Mouse (Mus musculus): ENCODE data around the gene Cfap221. TPM values are rescaled to one million over a fixed set of nuclear protein-coding genes. Genes with fewer than 3 reads are reported as not detected.

The Cfap221 gene
- total and polyA plus RNA-seq, 3 experiments: not detected

DNA sequence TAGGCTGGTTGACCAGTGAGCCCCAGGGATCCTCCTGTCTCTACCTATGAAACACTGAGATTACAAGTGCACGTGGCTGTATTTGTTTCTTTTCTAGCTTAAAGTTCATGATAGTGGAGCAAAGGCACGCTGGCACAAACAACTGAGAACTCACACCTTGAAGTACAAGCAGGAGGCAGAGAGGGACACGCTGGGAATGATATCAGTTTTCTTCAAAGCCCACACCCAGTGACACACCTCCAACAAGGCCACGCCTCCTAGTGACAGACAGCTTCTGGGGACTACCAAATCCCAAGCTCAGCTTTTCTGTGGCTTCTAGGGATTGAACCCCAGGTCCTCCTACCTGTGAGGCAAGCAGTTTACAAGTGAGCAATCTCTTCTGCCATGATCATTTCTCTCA, 23.9 kb downstream of the Cfap221 start:
- Histone ChIP-seq H3K27me3 (replicated peaks) (no peaks in the 10 kb centered on the region), H3K9me3 (replicated peaks; ENCODE audit: low read length) (no peaks in the 10 kb centered on the region), H3K4me2 (ENCODE audit: insufficient read depth, low read depth, poor library complexity, severe bottlenecking) (no peak overlapping the region), H3K79me2 (replicated peaks; ENCODE audit: control insufficient read depth, extremely low read depth, insufficient read depth, poor library complexity, severe bottlenecking) (no peaks in the 10 kb centered on the region), H3K36me3 (replicated peaks in 1 of 2; ENCODE audit: control insufficient read depth in 1 of 2, insufficient read depth in 1 of 2, low read length in 1 of 2) (no peaks in the 10 kb centered on the region), H3K27ac (ENCODE audit: insufficient read depth, low read depth) (no peak overlapping the region), H3K9ac (ENCODE audit: insufficient read depth, low read depth) (no peak overlapping the region), H3K4me3 (replicated peaks in 1 of 3; ENCODE audit: low read depth in 2 of 3, low read length in 2 of 3, poor library complexity in 1 of 3) (no peak overlapping the region), H3K4me1 (ENCODE audit: control insufficient read depth in 1 of 2, insufficient read depth in 2 of 2) (no peaks in the 10 kb centered on the region)
- TF ChIP-seq JUND (conservative IDR thresholded peaks at IDR 0.05; ENCODE audit: low read depth, low read length): no peak
- TF ChIP-seq SMC3 (IDR thresholded peaks at IDR 0.05; ENCODE audit: low read depth, low read length): no peak
- no peak for TF ChIP-seq BHLHE40 (IDR thresholded peaks at IDR 0.05; ENCODE audit: low read depth, low read length)
- TF ChIP-seq IRF4 (IDR thresholded peaks at IDR 0.05; ENCODE audit: low read depth, low read length): no peak
- TF ChIP-seq GABPA (IDR thresholded peaks at IDR 0.05; ENCODE audit: insufficient replicate concordance, low read depth, low read length): no peak
- no peak for TF ChIP-seq ZNF384 (IDR thresholded peaks at IDR 0.05; ENCODE audit: low read depth, low read length)
- no peak for TF ChIP-seq MEF2A (IDR thresholded peaks at IDR 0.05; ENCODE audit: borderline replicate concordance, low read depth, low read length)
- TF ChIP-seq RAD21 (IDR thresholded peaks at IDR 0.05; ENCODE audit: low read depth, low read length): no peak
- no peak for TF ChIP-seq ETS1 (conservative IDR thresholded peaks at IDR 0.05; ENCODE audit: low read depth, low read length)
- TF ChIP-seq HCFC1 (IDR thresholded peaks at IDR 0.05; ENCODE audit: low read depth, low read length): no peak
- no peak for TF ChIP-seq TBP (conservative IDR thresholded peaks at IDR 0.05; ENCODE audit: low read depth, low read length)
- TF ChIP-seq NRF1 (IDR thresholded peaks at IDR 0.05; ENCODE audit: low read depth, low read length): no peak
- dilution Hi-C loops (cut with MboI; ENCODE audit: extremely low pct_ligation_motif_present, extremely low pct_unique_long_range_greater_than_20kb, low sequenced_read_pairs) (no loop called here), in situ Hi-C loops (cut with MboI; ENCODE audit: low pct_ligation_motif_present, low pct_unique_long_range_greater_than_20kb, low sequenced_read_pairs) (no loop called here)
- DNase-seq (ENCODE audit: extremely low read depth): no peak

- Histone ChIP-seq H3K36me3 (replicated peaks in 1 of 2; ENCODE audit: control insufficient read depth in 1 of 2, insufficient read depth in 1 of 2, low read length in 1 of 2) (no peaks in the 10 kb centered on the region), H3K4me3 (replicated peaks in 1 of 3; ENCODE audit: low read depth in 2 of 3, low read length in 2 of 3, poor library complexity in 1 of 3) (no peak overlapping the region), H3K9me3 (replicated peaks; ENCODE audit: low read length) (no peaks in the 10 kb centered on the region), H3K9ac (ENCODE audit: insufficient read depth, low read depth) (no peak overlapping the region), H3K79me2 (replicated peaks; ENCODE audit: control insufficient read depth, extremely low read depth, insufficient read depth, poor library complexity, severe bottlenecking) (no peaks in the 10 kb centered on the region), H3K27me3 (replicated peaks) (no peaks in the 10 kb centered on the region), H3K27ac (ENCODE audit: insufficient read depth, low read depth) (no peak overlapping the region), H3K4me1 (ENCODE audit: control insufficient read depth in 1 of 2, insufficient read depth in 2 of 2) (no peaks in the 10 kb centered on the region), H3K4me2 (ENCODE audit: insufficient read depth, low read depth, poor library complexity, severe bottlenecking) (no peak overlapping the region)
- dilution Hi-C loops (cut with MboI; ENCODE audit: extremely low pct_ligation_motif_present, extremely low pct_unique_long_range_greater_than_20kb, low sequenced_read_pairs): no loop called here
- TF ChIP-seq KAT2A (IDR thresholded peaks at IDR 0.05; ENCODE audit: insufficient replicate concordance, low read length) (no peak), SMC3 (IDR thresholded peaks at IDR 0.05; ENCODE audit: low read depth, low read length) (0 out of 2 replicates have a peak, but pooled peaks have one; percentile 6), USF2 (conservative IDR thresholded peaks at IDR 0.05; ENCODE audit: low read depth, low read length) (no peak), CTCF (conservative IDR thresholded peaks at IDR 0.05 in 1 of 2, IDR thresholded peaks at IDR 0.05 in 1 of 2; ENCODE audit: low read depth in 2 of 2, low read length in 2 of 2) (peak in 1 of 2 experiments; percentile 42; a peak in 2 of 4 replicates), BHLHE40 (IDR thresholded peaks at IDR 0.05; ENCODE audit: low read depth, low read length) (peak; percentile 25; the same call in 1 of the 2 replicates), RAD21 (IDR thresholded peaks at IDR 0.05; ENCODE audit: low read depth, low read length) (peak; percentile 16), CHD2 (IDR thresholded peaks at IDR 0.05; ENCODE audit: low read length) (no peak)
- DNase-seq (ENCODE audit: extremely low read depth): no peak
- in situ Hi-C loops (cut with MboI; ENCODE audit: low pct_ligation_motif_present, low pct_unique_long_range_greater_than_20kb, low sequenced_read_pairs): no loop called here
Observed at GRCm38 (mm10) chr1:119965804-119966514, 31.1 kb downstream of the Cfap221 start.

Measured in CH12.LX (cell line).